Mouse (Mus musculus): ENCODE data around the gene P2ry14. TPM values are rescaled to one million over a fixed set of nuclear protein-coding genes. Genes with fewer than 3 reads are reported as not detected.

Gene P2ry14
- total RNA-seq (2023) = 1 to 10 TPM; 1.1 TPM

GRCm38 (mm10) chr3:59153424-59153823 is at the start of gene P2ry14:
TSS of gene P2ry14 (minus strand) at chr3:59153618.

GRCm38 (mm10) chr3:59194938-59195337 is 41.5 kb upstream of the P2ry14 start, which contains the start of gene Gpr87:
TSS of gene Gpr87 (minus strand) at chr3:59195104.

GRCm38 (mm10) chr3:59101218-59101986 is 52.0 kb downstream of the P2ry14 start, which contains the start of gene Gpr171:
TSS of gene Gpr171 (minus strand) at chr3:59101821.

Other genes starting within 250 kb of the P2ry14 start
- under 1 TPM; 0.82 to 0.92 TPM for gene Med12l, start 147.8 kb downstream of the P2ry14 start, total RNA-seq (2023)
- 1 to 10 TPM; 1.1 to 1.7 TPM for gene Gpr171, start 51.8 kb downstream of the P2ry14 start, total RNA-seq (2023)
- gene Gpr87, start 41.5 kb upstream of the P2ry14 start, total RNA-seq (2023) = not detected
- gene P2ry13, start 57.3 kb upstream of the P2ry14 start, total RNA-seq (2023) = 10 to 100 TPM; 10.5 to 14.1 TPM
- 1 to 10 TPM; 2.1 to 3.3 TPM for gene P2ry12, start 109.3 kb upstream of the P2ry14 start, total RNA-seq (2023)
- gene Igsf10, start 190.8 kb upstream of the P2ry14 start, total RNA-seq (2023) = not detected

Measured in neutrophil, adult 83 days (primary cell).